Mouse (Mus musculus): ENCODE measurements around the gene Gm17364. TPM values are rescaled to one million over a fixed set of nuclear protein-coding genes. Genes with fewer than 3 reads are reported as not detected.
"Not testable (repeated sequence)": the region's sequence is repeated elsewhere in the genome, so short reads cannot be mapped to it uniquely, and the experiment has no call there.

The Gm17364 gene
- polyA plus RNA-seq, 1 experiment: not detected

DNA sequence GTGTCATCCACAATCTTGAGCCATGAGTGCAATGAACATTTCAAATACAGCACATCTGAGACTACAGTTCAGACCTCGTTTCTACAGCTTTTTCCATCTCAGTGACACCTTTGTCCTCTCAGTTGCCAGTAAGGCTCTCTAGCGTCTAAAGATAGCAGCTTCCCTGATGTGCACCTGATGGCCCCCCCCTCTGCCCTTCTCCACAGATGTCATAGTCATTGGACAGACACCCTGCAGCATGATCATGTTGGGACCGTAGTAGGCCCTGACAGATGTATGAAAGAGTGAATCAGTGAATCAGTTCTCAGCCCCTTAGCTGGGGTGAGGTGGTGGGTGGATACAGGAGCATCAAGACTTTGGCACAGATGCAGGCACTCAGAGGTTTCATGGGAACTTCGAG lies 15.9 kb downstream of the Gm17364 start:
- Histone ChIP-seq H3K79me2 (ENCODE audit: control insufficient read depth, insufficient read depth) (no peaks in the 10 kb centered on the region), H3K79me3 (ENCODE audit: low read depth) (no peaks in the 10 kb centered on the region), H3ac (ENCODE audit: control insufficient read depth, insufficient read length, low read depth) (no peak overlapping the region), H3K36me3 (ENCODE audit: control insufficient read depth, insufficient read depth) (no peaks in the 10 kb centered on the region), H3K27me3 (ENCODE audit: control insufficient read depth, insufficient read depth, insufficient read length) (no peaks in the 10 kb centered on the region), H3K4me3 (ENCODE audit: insufficient read depth, poor library complexity, severe bottlenecking) (no peak overlapping the region)
- no peak for TF ChIP-seq USF1 (IDR thresholded peaks at IDR 0.05; ENCODE audit: low read depth)
- no peak for TF ChIP-seq CEBPB (IDR thresholded peaks at IDR 0.05; ENCODE audit: low read depth)
- TF ChIP-seq CTCF (IDR thresholded peaks at IDR 0.05; ENCODE audit: control insufficient read depth, insufficient read depth, insufficient read length): no peak
- TF ChIP-seq FOSL1 (IDR thresholded peaks at IDR 0.05; ENCODE audit: insufficient read depth, low read length, poor library complexity, severe bottlenecking): no peak

DNA sequence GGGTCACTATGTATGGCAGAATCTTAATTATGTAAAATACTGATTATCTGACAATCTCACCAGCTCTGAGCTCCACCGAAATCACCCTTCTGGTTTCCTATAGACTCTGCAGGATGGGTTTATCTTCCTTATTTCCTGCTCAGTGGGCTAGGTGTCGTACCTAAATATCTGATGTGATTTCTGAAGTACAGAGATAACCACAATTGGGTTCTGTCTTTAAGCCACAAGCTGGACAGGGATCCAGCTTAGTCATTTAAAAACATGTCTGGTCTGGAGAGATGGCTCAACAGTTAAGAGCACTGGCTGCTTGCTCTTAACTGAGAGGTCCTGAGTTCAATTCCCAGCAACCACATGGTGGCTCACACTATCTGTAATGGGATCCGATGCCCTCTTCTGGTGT lies 16.8 kb downstream of the Gm17364 start:
- no peak overlapping the region for H3K4me3 ChIP-seq (ENCODE audit: insufficient read depth, poor library complexity, severe bottlenecking)
- H3K79me3 ChIP-seq (ENCODE audit: low read depth): no peaks in the 10 kb centered on the region
- no peak overlapping the region for H3ac ChIP-seq (ENCODE audit: control insufficient read depth, insufficient read length, low read depth)
- H3K79me2 ChIP-seq (ENCODE audit: control insufficient read depth, insufficient read depth): no peaks in the 10 kb centered on the region
- no peaks in the 10 kb centered on the region for H3K27me3 ChIP-seq (ENCODE audit: control insufficient read depth, insufficient read depth, insufficient read length)
- H3K36me3 ChIP-seq (ENCODE audit: control insufficient read depth, insufficient read depth): no peaks in the 10 kb centered on the region
- TF ChIP-seq MYOD1 (IDR thresholded peaks at IDR 0.05; ENCODE audit: control insufficient read depth, insufficient read length, low read depth): no peak
- TF ChIP-seq MYOG (IDR thresholded peaks at IDR 0.05; ENCODE audit: control insufficient read depth, extremely low read depth, insufficient read length): no peak
- TF ChIP-seq CEBPB (IDR thresholded peaks at IDR 0.05; ENCODE audit: low read depth): no peak
- TF ChIP-seq MAX (IDR thresholded peaks at IDR 0.05): no peak
- no peak for TF ChIP-seq FOSL1 (IDR thresholded peaks at IDR 0.05; ENCODE audit: insufficient read depth, low read length, poor library complexity, severe bottlenecking)
- TF ChIP-seq USF1 (IDR thresholded peaks at IDR 0.05; ENCODE audit: low read depth): no peak
- TF ChIP-seq CTCF (IDR thresholded peaks at IDR 0.05; ENCODE audit: control insufficient read depth, insufficient read depth, insufficient read length): no peak

DNA sequence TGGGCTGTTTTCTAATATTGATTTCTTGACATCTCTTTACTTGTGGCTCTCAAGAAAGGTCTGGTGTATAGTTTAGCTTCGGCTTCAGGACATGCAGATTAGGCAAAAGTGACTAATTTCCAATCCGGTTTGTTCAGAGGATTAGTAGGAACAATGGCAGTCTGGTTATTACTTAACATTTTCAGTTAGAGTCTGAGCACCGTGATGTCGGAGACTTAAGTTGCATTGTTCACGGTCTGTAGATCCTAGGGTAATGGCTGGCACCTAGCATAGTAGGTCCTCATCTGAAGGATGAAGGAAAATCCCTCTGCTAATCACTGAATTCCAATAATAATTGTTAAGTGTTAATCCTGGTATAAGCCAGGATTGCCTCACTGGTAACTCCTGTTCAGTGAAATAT lies 17.7 kb downstream of the Gm17364 start:
- Histone ChIP-seq H3K79me2 (ENCODE audit: control insufficient read depth, insufficient read depth) (no peaks in the 10 kb centered on the region), H3K79me3 (ENCODE audit: low read depth) (no peaks in the 10 kb centered on the region), H3ac (ENCODE audit: control insufficient read depth, insufficient read length, low read depth) (no peak overlapping the region), H3K36me3 (ENCODE audit: control insufficient read depth, insufficient read depth) (no peaks in the 10 kb centered on the region), H3K4me3 (ENCODE audit: insufficient read depth, poor library complexity, severe bottlenecking) (no peak overlapping the region), H3K27me3 (ENCODE audit: control insufficient read depth, insufficient read depth, insufficient read length) (no peaks in the 10 kb centered on the region)
- TF ChIP-seq FOSL1 (IDR thresholded peaks at IDR 0.05; ENCODE audit: insufficient read depth, low read length, poor library complexity, severe bottlenecking) (no peak), CTCF (IDR thresholded peaks at IDR 0.05; ENCODE audit: control insufficient read depth, insufficient read depth, insufficient read length) (no peak), CEBPB (IDR thresholded peaks at IDR 0.05; ENCODE audit: low read depth) (no peak), MYOG (IDR thresholded peaks at IDR 0.05; ENCODE audit: control insufficient read depth, extremely low read depth, insufficient read length) (no peak), USF1 (IDR thresholded peaks at IDR 0.05; ENCODE audit: low read depth) (no peak), MYOD1 (IDR thresholded peaks at IDR 0.05; ENCODE audit: control insufficient read depth, insufficient read length, low read depth) (no peak), MAX (IDR thresholded peaks at IDR 0.05) (no peak)

DNA sequence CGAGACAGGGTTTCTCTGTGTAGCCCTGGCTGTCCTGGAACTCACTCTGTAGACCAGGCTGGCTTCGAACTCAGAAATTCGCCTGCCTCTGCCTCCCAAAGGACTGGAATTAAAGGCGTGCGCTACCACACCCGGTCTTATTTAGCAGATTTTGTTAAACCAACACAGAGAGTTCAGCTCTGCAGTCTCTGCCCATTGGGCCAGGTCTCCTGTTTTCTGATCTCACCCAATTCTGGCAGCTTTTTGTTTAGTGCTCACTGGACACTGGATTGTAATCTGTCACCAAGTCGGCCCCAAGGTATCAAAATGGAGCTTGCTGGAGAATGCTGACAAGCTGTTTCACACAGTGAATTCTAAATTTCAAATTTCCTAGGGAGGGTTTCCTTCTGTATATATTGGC lies 21.0 kb downstream of the Gm17364 start:
- Histone ChIP-seq H3K36me3 (ENCODE audit: control insufficient read depth, insufficient read depth) (no peaks in the 10 kb centered on the region), H3K79me2 (ENCODE audit: control insufficient read depth, insufficient read depth) (no peaks in the 10 kb centered on the region), H3K27me3 (ENCODE audit: control insufficient read depth, insufficient read depth, insufficient read length) (no peaks in the 10 kb centered on the region), H3K4me3 (ENCODE audit: insufficient read depth, poor library complexity, severe bottlenecking) (no peak overlapping the region), H3K79me3 (ENCODE audit: low read depth) (no peaks in the 10 kb centered on the region), H3ac (ENCODE audit: control insufficient read depth, insufficient read length, low read depth) (no peak overlapping the region)
- TF ChIP-seq FOSL1 (IDR thresholded peaks at IDR 0.05; ENCODE audit: insufficient read depth, low read length, poor library complexity, severe bottlenecking) (no peak), CEBPB (IDR thresholded peaks at IDR 0.05; ENCODE audit: low read depth) (no peak), MYOG (IDR thresholded peaks at IDR 0.05; ENCODE audit: control insufficient read depth, extremely low read depth, insufficient read length) (no peak), CTCF (IDR thresholded peaks at IDR 0.05; ENCODE audit: control insufficient read depth, insufficient read depth, insufficient read length) (no peak), MYOD1 (IDR thresholded peaks at IDR 0.05; ENCODE audit: control insufficient read depth, insufficient read length, low read depth) (no peak), USF1 (IDR thresholded peaks at IDR 0.05; ENCODE audit: low read depth) (no peak), MAX (IDR thresholded peaks at IDR 0.05) (no peak)

DNA sequence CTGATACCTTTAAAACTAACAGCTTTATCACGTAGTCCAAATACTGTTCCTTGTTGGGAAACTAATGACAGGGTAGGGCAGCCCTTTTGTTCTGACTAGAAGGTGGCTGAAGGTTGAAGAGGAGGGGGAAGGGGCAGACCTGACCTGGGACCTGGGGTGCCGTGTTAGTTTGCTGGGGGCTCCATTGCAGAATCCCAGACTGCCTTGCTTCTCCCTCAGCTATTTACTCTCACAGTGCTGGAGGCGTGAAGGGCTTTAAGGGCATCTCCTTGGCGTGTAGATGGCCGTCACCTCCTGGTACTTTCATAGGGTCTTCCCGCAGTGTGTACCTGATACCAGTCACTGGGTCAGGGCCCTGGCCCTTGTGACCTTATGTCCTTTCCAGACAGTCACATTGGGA lies 21.6 kb downstream of the Gm17364 start:
- H3K79me2 ChIP-seq (ENCODE audit: control insufficient read depth, insufficient read depth): no peaks in the 10 kb centered on the region
- no peaks in the 10 kb centered on the region for H3K36me3 ChIP-seq (ENCODE audit: control insufficient read depth, insufficient read depth)
- TF ChIP-seq MYOD1 (IDR thresholded peaks at IDR 0.05; ENCODE audit: control insufficient read depth, insufficient read length, low read depth) (no peak), MYOG (IDR thresholded peaks at IDR 0.05; ENCODE audit: control insufficient read depth, extremely low read depth, insufficient read length) (no peak), CTCF (IDR thresholded peaks at IDR 0.05; ENCODE audit: control insufficient read depth, insufficient read depth, insufficient read length) (no peak), MAX (IDR thresholded peaks at IDR 0.05) (no peak), CEBPB (IDR thresholded peaks at IDR 0.05; ENCODE audit: low read depth) (no peak), FOSL1 (IDR thresholded peaks at IDR 0.05; ENCODE audit: insufficient read depth, low read length, poor library complexity, severe bottlenecking) (no peak), USF1 (IDR thresholded peaks at IDR 0.05; ENCODE audit: low read depth) (no peak)
- no peak overlapping the region for H3ac ChIP-seq (ENCODE audit: control insufficient read depth, insufficient read length, low read depth)
- H3K27me3 ChIP-seq (ENCODE audit: control insufficient read depth, insufficient read depth, insufficient read length): no peaks in the 10 kb centered on the region
- no peak overlapping the region for H3K4me3 ChIP-seq (ENCODE audit: insufficient read depth, poor library complexity, severe bottlenecking)
- no peaks in the 10 kb centered on the region for H3K79me3 ChIP-seq (ENCODE audit: low read depth)

DNA sequence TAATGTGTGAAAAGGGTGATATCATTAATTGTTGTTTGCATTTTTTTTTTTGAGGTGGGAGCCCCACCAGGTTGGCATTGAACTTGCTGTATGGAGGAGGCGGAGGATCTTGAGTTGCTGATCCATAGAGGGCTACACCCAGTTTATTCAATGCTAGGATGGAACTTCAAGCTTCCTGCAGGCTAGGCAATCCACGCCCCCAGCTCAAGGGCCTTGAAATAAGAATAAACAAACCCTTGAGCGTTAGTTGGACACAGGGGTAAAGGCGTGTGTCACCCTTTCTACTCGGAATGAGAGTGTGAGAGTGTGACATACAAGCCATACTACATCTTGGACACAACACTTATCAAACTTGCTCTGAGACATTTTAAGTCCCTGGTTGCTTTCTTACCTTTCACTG lies 22.1 kb downstream of the Gm17364 start:
- Histone ChIP-seq H3K4me3 (ENCODE audit: insufficient read depth, poor library complexity, severe bottlenecking) (no peak overlapping the region), H3ac (ENCODE audit: control insufficient read depth, insufficient read length, low read depth) (no peak overlapping the region), H3K79me2 (ENCODE audit: control insufficient read depth, insufficient read depth) (no peaks in the 10 kb centered on the region), H3K36me3 (ENCODE audit: control insufficient read depth, insufficient read depth) (no peaks in the 10 kb centered on the region), H3K79me3 (ENCODE audit: low read depth) (no peaks in the 10 kb centered on the region), H3K27me3 (ENCODE audit: control insufficient read depth, insufficient read depth, insufficient read length) (no peaks in the 10 kb centered on the region)
- no peak for TF ChIP-seq MYOD1 (IDR thresholded peaks at IDR 0.05; ENCODE audit: control insufficient read depth, insufficient read length, low read depth)
- TF ChIP-seq CTCF (IDR thresholded peaks at IDR 0.05; ENCODE audit: control insufficient read depth, insufficient read depth, insufficient read length): no peak
- no peak for TF ChIP-seq MYOG (IDR thresholded peaks at IDR 0.05; ENCODE audit: control insufficient read depth, extremely low read depth, insufficient read length)
- TF ChIP-seq CEBPB (IDR thresholded peaks at IDR 0.05; ENCODE audit: low read depth): no peak
- TF ChIP-seq USF1 (IDR thresholded peaks at IDR 0.05; ENCODE audit: low read depth): no peak
- no peak for TF ChIP-seq MAX (IDR thresholded peaks at IDR 0.05)
- no peak for TF ChIP-seq FOSL1 (IDR thresholded peaks at IDR 0.05; ENCODE audit: insufficient read depth, low read length, poor library complexity, severe bottlenecking)

DNA sequence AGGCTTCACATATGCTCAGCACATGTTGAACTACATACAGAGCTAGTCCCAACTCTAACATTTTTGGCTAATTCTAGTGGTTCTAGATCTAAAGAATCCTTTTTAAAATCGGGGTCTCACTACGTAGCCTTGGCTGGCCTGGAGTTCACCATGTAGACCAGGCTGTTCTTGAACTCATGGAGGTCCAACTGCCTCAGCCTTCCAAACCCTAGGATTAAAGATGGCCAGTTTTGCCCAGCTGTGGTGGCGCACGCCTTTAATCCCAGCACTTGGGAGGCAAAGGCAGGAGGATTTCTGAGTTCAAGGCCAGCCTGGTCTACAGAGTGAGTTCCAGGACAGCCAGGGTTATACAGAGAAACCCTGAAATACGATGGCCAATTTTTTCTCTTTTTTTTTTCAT lies 22.5 kb downstream of the Gm17364 start:
- H3ac ChIP-seq (ENCODE audit: control insufficient read depth, insufficient read length, low read depth); H3K36me3 ChIP-seq (ENCODE audit: control insufficient read depth, insufficient read depth); H3K27me3 ChIP-seq (ENCODE audit: control insufficient read depth, insufficient read depth, insufficient read length); H3K4me3 ChIP-seq (ENCODE audit: insufficient read depth, poor library complexity, severe bottlenecking); H3K79me3 ChIP-seq (ENCODE audit: low read depth); H3K79me2 ChIP-seq (ENCODE audit: control insufficient read depth, insufficient read depth): not testable (repeated sequence)
